Mouse (Mus musculus) limb, embryonic 15.5 days (tissue): ENCODE data around the gene Grik4. TPM values are rescaled to one million over a fixed set of nuclear protein-coding genes. Genes with fewer than 3 reads are reported as not detected.

Experiments
- ATAC-seq: fragments of 200-750 bp; cut with Nextera tagmentation; 2 replicates; pipeline ENCODE4 v1.8.0; 2017; ENCODE audit warnings: low read depth, moderate TSS enrichment; ENCODE audit not compliant: insufficient number of reproducible peaks, low FRiP score, low TSS enrichment
- H3K27ac ChIP-seq: fragments of 300-500 bp; sonication (generic); 2 replicates; pipeline ENCODE4 v1.5.1; 2015; ENCODE audit warnings: moderate library complexity, mild to moderate bottlenecking, inconsistent platforms
- H3K27me3 ChIP-seq: fragments of 300-500 bp; sonication (generic); 2 replicates; pipeline ENCODE4 v1.6.1; 2015; ENCODE audit warnings: inconsistent platforms
- H3K36me3 ChIP-seq: fragments of 300-500 bp; sonication (generic); 2 replicates; pipeline ENCODE4 v1.6.1; 2015; ENCODE audit warnings: inconsistent platforms
- H3K4me1 ChIP-seq: fragments of 300-500 bp; sonication (generic); 2 replicates; pipeline ENCODE4 v1.6.1; 2015; ENCODE audit warnings: inconsistent platforms
- H3K4me2 ChIP-seq: fragments of 300-500 bp; sonication (generic); 2 replicates; pipeline ENCODE4 v1.6.1; 2015; ENCODE audit warnings: mild to moderate bottlenecking, inconsistent platforms
- H3K4me3 ChIP-seq: fragments of 300-500 bp; sonication (generic); 2 replicates; pipeline ENCODE4 v1.5.1; 2015; ENCODE audit warnings: mild to moderate bottlenecking, inconsistent platforms
- H3K9ac ChIP-seq: fragments of 300-500 bp; sonication (generic); 2 replicates; pipeline ENCODE4 v1.6.1; 2015; ENCODE audit warnings: inconsistent platforms
- H3K9me3 ChIP-seq: fragments of 300-500 bp; sonication (generic); 2 replicates; pipeline ENCODE4 v1.6.1; 2016; ENCODE audit warnings: inconsistent platforms
- WGBS: fragments of 180-500 bp; shearing (Covaris S2); methylation state at CpG from one replicate; pipeline ENCODE4 v1.1.7; 2015; 5-methylcytosine and 5-hydroxymethylcytosine counted together
- polyA plus RNA-seq: library from polyadenylated mRNA; unstranded; fragments of >200 nt; fragmentation: Nextera tagmentation; extraction: Ambion mirVana; gene quantifications from 2 replicates; pipeline ENCODE4 v1.2.1, GENCODE M21; 2015

Gene Grik4
- polyA plus RNA-seq, 1 experiment from 2014 or later = 1.4 TPM

DNA sequence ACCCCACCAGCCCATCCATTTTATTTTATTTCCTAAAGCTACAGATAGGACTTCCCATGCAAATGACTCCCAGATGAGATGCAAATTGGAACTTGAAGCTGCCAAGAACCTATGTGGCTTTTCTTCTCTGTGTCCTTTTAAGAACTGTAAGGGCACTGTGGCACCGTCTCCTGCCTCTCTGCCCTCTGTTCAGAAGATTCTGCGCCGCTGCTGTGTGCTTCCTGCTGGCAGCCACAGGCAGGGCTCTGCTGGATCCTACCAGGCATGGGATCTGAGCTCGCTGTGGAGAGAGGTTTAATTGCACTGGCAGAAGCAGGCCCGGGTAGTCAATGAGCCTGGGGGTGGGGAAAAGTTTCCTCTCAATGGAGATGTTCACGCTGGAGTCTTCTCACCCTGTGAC lies 215.8 kb downstream of the Grik4 start:
- H3K27me3 ChIP-seq = no peaks in the 10 kb centered on the region
- WGBS = 46% methylated on average over 6 of the region's 6 CpGs
- H3K9me3 ChIP-seq = no peaks in the 10 kb centered on the region

DNA sequence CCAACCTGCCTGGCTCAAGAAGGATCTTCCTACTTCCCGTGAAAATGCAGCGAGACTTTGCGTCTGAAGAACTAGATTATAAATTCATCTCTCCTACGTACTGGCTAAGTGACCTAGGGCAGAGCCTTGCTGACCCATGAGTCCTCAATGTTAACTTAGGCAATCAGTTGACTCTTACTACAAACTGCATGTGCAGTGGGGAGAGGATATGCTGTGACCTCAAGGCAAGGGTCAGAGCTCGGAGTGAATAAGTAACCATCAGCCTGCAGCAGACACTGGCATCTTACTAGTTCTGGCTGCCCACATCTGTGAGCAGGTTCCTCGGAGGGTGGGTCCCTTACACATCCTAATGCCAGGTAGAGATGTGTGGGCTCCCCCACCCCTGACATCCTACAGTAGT lies 216.6 kb downstream of the Grik4 start:
- 83% methylated on average over 6 of the region's 6 CpGs for WGBS

More for the DNA sequence above, 215.8 kb downstream of the Grik4 start:
- Histone ChIP-seq H3K9ac (no peak overlapping the region), H3K4me2 (no peak overlapping the region), H3K4me3 (no peak overlapping the region), H3K27ac (no peak overlapping the region), H3K36me3 (no peaks in the 10 kb centered on the region), H3K4me1 (peaks cover 7% of the 10 kb centered on the region; the same call in 1 of the 2 replicates)
- ATAC-seq = no peak

DNA sequence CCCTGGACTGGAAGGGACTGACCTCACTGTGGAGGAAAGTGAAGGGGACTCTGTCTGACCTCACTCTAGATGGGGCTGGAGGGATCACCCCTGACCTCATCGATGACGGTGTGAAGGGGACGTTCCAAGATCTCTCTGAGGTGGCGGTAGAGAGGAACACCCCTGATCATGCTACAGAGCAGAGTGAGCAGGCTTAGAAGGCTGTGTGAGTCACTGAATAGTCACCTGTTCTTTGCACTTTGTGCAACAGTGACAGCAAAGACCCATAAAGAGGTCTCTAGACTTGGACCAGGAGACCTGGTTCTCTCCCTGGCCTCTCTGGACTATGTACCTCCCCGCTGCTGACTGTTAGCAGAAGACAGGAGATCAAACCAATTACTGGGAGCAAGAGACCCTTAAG lies 217.1 kb downstream of the Grik4 start:
- Histone ChIP-seq H3K4me3 (no peak overlapping the region), H3K36me3 (no peaks in the 10 kb centered on the region), H3K27ac (no peak overlapping the region), H3K9me3 (no peaks in the 10 kb centered on the region), H3K4me2 (no peak overlapping the region), H3K4me1 (0 out of 2 replicates have a peak, but pooled peaks cover 3% of the 10 kb centered on the region), H3K9ac (no peak overlapping the region), H3K27me3 (no peaks in the 10 kb centered on the region)
- no peak for ATAC-seq
- WGBS = 85% methylated on average over 5 of the region's 5 CpGs

More for the DNA sequence above, 216.6 kb downstream of the Grik4 start:
- Histone ChIP-seq H3K36me3 (no peaks in the 10 kb centered on the region), H3K9me3 (no peaks in the 10 kb centered on the region), H3K27me3 (no peaks in the 10 kb centered on the region), H3K4me3 (no peak overlapping the region), H3K27ac (no peak overlapping the region), H3K9ac (no peak overlapping the region), H3K4me2 (no peak overlapping the region), H3K4me1 (peaks cover 4% of the 10 kb centered on the region; the same call in 1 of the 2 replicates)
- ATAC-seq = no peak

DNA sequence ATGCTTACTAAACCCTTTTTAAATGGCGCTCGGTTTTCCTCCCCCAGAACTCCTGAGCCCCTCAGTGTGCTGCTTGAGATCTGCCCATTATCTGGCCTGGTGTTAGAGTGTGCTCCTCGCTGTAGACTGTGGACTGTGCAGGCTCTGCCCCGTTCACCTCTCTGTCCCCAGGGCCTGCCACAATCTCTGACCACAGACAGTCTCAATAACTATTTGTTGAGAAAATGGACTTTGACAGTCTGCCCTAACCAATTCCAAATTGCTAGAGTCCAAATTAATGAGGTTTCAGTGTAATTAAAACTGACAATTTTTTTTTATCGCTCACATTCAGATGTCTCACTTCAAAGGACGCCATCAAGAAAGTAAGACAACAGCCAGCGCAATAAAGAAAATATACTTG lies 220.2 kb downstream of the Grik4 start:
- Histone ChIP-seq H3K27me3 (no peaks in the 10 kb centered on the region), H3K27ac (no peak overlapping the region), H3K36me3 (no peaks in the 10 kb centered on the region), H3K9ac (no peak overlapping the region), H3K4me1 (peaks cover 11% of the 10 kb centered on the region; the same call in 1 of the 2 replicates), H3K4me3 (no peak overlapping the region), H3K9me3 (no peaks in the 10 kb centered on the region), H3K4me2 (no peak overlapping the region)
- ATAC-seq = no peak
- 67% methylated on average over 7 of the region's 7 CpGs for WGBS

DNA sequence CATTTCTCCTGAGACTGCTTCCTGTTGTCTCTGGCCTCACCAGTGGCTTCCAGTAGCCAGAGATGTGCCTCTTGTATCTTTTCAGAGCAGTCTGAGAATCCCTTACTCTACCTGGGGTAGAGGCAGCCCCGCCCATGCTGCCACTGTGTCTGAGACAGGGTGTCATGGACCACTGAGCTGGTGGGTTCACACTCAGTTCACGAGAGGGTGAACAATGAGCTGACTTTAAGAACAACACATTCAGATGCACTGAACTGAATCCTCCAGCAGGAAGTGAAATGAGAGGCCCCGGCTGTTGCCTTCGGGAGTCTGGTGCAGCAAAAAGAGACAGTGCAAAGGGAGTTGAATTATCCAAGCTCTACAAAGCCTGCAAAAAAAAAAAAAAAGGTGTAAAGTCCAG lies 221.8 kb downstream of the Grik4 start:
- H3K9ac ChIP-seq = no peak overlapping the region
- 56% methylated on average over 4 of the region's 4 CpGs for WGBS
- H3K9me3 ChIP-seq = no peaks in the 10 kb centered on the region
- H3K36me3 ChIP-seq = no peaks in the 10 kb centered on the region
- ATAC-seq = no peak
- no peak overlapping the region for H3K27ac ChIP-seq
- H3K27me3 ChIP-seq = no peaks in the 10 kb centered on the region
- peaks cover 11% of the 10 kb centered on the region; the same call in 1 of the 2 replicates for H3K4me1 ChIP-seq
- H3K4me2 ChIP-seq = no peak overlapping the region
- no peak overlapping the region for H3K4me3 ChIP-seq

DNA sequence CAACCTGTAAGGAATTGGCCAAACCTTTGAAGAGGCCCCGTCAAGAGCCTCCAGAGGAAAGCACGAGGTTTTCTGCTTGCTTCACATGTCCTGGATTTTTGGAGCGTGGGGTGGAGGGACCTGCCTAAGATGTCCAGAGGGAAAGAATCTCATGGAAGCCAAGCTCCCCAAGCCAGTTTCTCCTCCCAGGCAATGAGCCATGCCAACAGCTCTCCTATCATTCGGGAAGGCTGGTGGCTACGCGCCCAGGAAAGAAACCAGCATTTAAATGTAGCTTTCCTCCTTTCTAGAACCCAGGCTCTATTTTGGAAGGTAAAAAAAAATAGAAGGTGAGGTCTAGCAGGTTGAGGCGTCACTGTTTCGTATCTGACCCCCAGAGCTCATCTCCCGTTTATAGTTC lies 222.6 kb downstream of the Grik4 start:
- no peak overlapping the region for H3K9ac ChIP-seq
- no peak overlapping the region for H3K4me2 ChIP-seq
- no peak overlapping the region for H3K4me3 ChIP-seq
- H3K9me3 ChIP-seq = no peaks in the 10 kb centered on the region
- H3K36me3 ChIP-seq = no peaks in the 10 kb centered on the region
- 86% methylated on average over 9 of the region's 9 CpGs for WGBS
- H3K4me1 ChIP-seq = peaks cover 9% of the 10 kb centered on the region; the same call in 1 of the 2 replicates
- no peak overlapping the region for H3K27ac ChIP-seq
- ATAC-seq = no peak
- no peaks in the 10 kb centered on the region for H3K27me3 ChIP-seq

DNA sequence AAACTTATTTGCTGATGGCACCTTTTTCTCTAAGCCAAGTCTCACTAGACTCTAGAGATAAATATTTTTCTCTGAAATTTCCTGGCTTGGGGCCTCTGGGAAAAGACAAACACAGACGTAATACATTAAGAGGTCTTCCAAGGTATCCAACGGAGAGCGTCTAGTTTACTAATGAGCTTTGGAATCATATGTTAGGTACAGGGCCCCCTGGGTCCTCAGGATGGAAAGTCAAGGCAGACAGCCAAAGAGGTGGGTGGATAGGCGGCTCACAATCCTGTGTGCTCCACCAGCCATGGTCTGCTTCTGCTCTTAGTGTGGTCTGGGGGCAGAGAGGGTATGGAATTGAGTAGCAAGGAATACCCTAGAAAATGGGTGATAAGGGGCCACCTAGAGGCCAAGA lies 223.1 kb downstream of the Grik4 start:
- H3K36me3 ChIP-seq = no peaks in the 10 kb centered on the region
- H3K27me3 ChIP-seq = no peaks in the 10 kb centered on the region
- no peaks in the 10 kb centered on the region for H3K9me3 ChIP-seq
- peaks cover 8% of the 10 kb centered on the region; the same call in 1 of the 2 replicates for H3K4me1 ChIP-seq
- 64% methylated on average over 4 of the region's 4 CpGs for WGBS
- H3K9ac ChIP-seq = no peak overlapping the region
- no peak overlapping the region for H3K4me3 ChIP-seq
- no peak for ATAC-seq
- no peak overlapping the region for H3K27ac ChIP-seq
- H3K4me2 ChIP-seq = no peak overlapping the region

DNA sequence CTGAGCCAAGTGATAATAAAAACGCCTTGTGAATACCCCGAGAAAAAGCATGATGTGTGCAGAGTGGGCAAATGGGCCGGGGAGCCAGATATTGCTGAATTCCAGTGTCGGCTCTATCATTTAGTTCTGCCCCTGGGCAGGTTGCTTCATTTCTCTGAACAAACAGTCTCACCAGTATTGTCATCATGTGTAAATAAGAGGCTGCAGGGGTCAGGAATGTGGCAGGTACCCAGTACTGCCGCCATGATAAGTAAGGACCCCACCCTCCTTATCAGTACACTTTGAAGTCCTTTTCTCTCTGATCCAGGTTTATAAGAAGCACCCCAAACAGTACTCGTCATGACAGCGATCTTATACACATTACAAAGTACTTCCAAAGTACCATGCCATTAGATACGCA lies 230.4 kb downstream of the Grik4 start:
- H3K4me2 ChIP-seq = no peak overlapping the region
- no peaks in the 10 kb centered on the region for H3K9me3 ChIP-seq
- no peak overlapping the region for H3K27ac ChIP-seq
- no peaks in the 10 kb centered on the region for H3K27me3 ChIP-seq
- no peak overlapping the region for H3K4me3 ChIP-seq
- no peaks in the 10 kb centered on the region for H3K36me3 ChIP-seq
- no peak for ATAC-seq
- 67% methylated on average over 8 of the region's 8 CpGs for WGBS
- no peaks in the 10 kb centered on the region; the same call in 1 of the 2 replicates for H3K4me1 ChIP-seq
- H3K9ac ChIP-seq = no peak overlapping the region

DNA sequence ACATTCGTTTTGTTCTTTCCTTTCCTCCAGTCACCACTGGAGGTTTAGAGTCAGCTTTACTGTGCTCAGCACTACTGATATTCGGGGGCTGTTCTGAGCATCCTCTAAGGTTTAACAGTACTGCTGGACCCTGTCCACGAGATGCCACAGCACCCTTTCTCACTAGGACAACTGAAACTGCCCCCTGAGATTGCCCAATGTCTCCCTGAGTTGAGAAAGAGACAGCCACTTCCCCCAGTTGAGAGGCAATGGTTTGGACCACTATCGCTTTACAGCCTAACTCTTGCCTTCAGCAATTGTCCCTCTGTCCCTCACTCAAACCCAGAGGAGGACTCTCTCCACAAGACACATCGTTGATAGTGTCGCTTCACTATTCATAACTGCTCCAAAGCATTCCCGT lies 238.4 kb downstream of the Grik4 start:
- ATAC-seq = no peak
- H3K9ac ChIP-seq = no peak overlapping the region

DNA sequence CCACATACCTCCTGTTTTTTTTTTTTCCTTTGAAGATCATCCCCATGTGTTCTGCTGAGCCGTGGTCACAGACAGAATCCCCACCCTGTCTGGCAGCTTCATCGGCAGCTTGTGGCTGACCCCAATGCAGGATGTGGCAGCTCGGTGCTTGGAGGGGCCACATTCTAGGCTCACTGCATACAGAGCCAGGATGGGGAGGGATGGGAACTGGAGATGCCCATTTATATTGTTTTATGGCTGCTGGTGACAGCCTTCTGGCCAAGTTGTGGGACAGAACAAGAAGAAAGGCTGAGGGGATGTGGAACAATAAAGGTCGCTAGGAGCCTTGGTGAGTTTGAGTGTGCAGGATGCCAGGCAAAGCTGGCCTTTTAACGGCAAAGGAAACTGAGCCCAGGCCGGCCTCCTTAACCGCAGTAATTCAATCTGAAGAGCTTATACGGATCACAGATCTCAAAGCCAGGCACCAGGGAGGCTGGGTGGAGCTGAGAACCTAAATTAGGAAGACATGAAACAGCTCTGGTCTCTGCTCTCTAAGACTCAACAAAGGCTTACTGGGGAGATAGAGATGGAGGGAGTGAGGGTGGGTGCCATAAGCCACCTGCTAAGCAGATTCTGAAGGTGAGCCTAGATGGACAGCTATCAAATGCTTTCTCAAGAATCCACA lies 241.0 kb downstream of the Grik4 start:
- no peak for ATAC-seq
- 24% methylated on average over 8 of the region's 8 CpGs for WGBS
- H3K4me3 ChIP-seq = no peak overlapping the region
- no peaks in the 10 kb centered on the region for H3K36me3 ChIP-seq
- no peak overlapping the region for H3K27ac ChIP-seq
- H3K27me3 ChIP-seq = no peaks in the 10 kb centered on the region
- H3K9ac ChIP-seq = no peak overlapping the region
- 0 out of 2 replicates have a peak, but pooled peaks cover 3% of the 10 kb centered on the region for H3K4me1 ChIP-seq
- no peak overlapping the region for H3K4me2 ChIP-seq
- no peaks in the 10 kb centered on the region for H3K9me3 ChIP-seq

More for the DNA sequence above, 238.4 kb downstream of the Grik4 start:
- Histone ChIP-seq H3K27ac (no peak overlapping the region), H3K4me2 (no peak overlapping the region), H3K36me3 (no peaks in the 10 kb centered on the region), H3K4me3 (no peak overlapping the region), H3K4me1 (0 out of 2 replicates have a peak, but pooled peaks cover 3% of the 10 kb centered on the region), H3K27me3 (no peaks in the 10 kb centered on the region), H3K9me3 (no peaks in the 10 kb centered on the region)
- 71% methylated on average over 7 of the region's 7 CpGs for WGBS

DNA sequence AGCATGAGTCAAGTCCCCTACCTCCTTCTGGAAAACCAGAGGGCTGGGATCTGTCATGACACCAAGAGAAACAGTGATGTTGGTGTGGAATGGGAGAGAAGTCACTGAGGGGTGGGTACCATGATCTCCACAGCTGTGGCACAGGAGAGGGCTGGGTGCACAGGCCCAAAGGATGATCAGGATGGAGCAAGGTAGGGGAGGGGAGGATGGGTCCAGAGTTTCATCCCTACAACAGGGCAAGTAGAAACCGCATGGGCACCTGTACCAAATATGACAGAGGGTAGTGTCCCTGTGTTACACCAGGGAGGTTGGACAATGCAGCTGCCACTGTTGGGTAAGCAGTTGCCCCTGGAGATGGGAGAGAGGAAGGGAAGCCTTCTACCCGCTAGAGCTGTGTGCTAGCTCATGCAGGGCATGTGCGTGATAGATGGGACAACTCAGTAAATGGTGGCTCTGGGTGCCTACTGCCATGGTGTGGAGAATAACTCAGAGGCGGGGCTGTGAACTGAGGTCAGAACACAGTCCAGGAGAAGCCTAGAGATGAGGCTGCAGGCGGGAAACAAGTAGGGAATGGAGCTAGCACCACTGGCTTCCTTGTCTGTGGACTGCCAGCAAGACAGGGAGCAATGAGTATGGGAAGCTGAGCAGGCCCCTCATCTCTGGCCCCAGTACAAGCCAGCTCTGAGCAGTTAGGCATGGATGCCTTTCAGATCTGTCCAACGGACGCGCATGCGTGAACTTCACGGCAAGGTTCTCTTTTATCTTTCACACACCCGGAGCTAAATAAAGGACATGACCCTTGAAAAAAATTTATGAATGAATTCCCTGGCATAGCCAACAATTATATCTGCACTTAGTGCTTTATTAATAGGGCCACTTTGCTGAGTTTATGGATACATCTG lies 241.8 kb downstream of the Grik4 start:
- no peak for ATAC-seq
- no peak overlapping the region for H3K27ac ChIP-seq

DNA sequence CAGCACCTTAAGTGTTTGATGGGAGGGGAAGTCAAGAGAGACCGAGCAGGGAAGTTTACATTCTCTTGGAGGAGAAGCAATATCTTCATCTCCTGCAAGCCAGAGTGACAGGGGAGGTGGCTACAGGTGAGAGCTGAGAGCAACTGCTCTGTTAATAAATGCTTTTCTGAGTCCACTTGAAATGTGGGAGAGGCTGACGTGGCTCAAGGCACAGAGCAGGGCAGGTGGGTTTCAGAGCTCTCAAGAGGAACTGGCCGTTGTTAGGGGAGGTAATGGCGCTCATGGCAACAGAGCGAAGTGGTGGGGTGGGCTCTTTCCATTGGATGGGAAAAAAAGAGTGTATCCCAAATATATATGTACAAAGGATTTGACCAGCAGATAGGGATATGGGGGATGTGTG lies 242.6 kb downstream of the Grik4 start:
- no peaks in the 10 kb centered on the region for H3K27me3 ChIP-seq
- H3K9ac ChIP-seq = no peak overlapping the region
- no peak overlapping the region for H3K27ac ChIP-seq
- no peaks in the 10 kb centered on the region for H3K9me3 ChIP-seq
- no peaks in the 10 kb centered on the region for H3K36me3 ChIP-seq
- 0 out of 2 replicates have a peak, but pooled peaks cover 3% of the 10 kb centered on the region for H3K4me1 ChIP-seq
- WGBS = 74% methylated on average over 5 of the region's 5 CpGs
- no peak for ATAC-seq
- H3K4me3 ChIP-seq = no peak overlapping the region
- no peak overlapping the region for H3K4me2 ChIP-seq

More for the DNA sequence above, 241.8 kb downstream of the Grik4 start:
- H3K9me3 ChIP-seq = no peaks in the 10 kb centered on the region
- H3K4me2 ChIP-seq = no peak overlapping the region
- no peaks in the 10 kb centered on the region for H3K36me3 ChIP-seq
- H3K4me1 ChIP-seq = 0 out of 2 replicates have a peak, but pooled peaks cover 3% of the 10 kb centered on the region
- WGBS = 65% methylated on average over 11 of the region's 11 CpGs
- H3K9ac ChIP-seq = no peak overlapping the region
- H3K4me3 ChIP-seq = no peak overlapping the region
- H3K27me3 ChIP-seq = no peaks in the 10 kb centered on the region
